Mouse (Mus musculus) kidney, postnatal 0 days (tissue): ENCODE data around the gene Vipr2. TPM values are rescaled to one million over a fixed set of nuclear protein-coding genes. Genes with fewer than 3 reads are reported as not detected.

ENCODE experiments used
- ATAC-seq: fragments of 200-750 bp; cut with Nextera tagmentation; replicated peaks from 2 replicates; pipeline ENCODE4 v1.8.0; 2017; ENCODE audit warnings: low read depth, moderate number of reproducible peaks, moderate TSS enrichment, moderate library complexity; ENCODE audit not compliant: low FRiP score
- DNase-seq: peaks from one replicate; pipeline ENCODE4 v3.0.0-alpha.2; 2016; ENCODE audit warnings: low spot score
- H3K27ac ChIP-seq: fragments of 300-500 bp; sonication (generic); 2 replicates; pipeline ENCODE4 v1.5.1; 2014; ENCODE audit warnings: mild to moderate bottlenecking
- H3K27me3 ChIP-seq: fragments of 300-500 bp; sonication (generic); 2 replicates; pipeline ENCODE4 v1.6.1; 2014; ENCODE audit warnings: low read length, mixed read lengths; ENCODE audit not compliant: insufficient read depth
- H3K36me3 ChIP-seq: fragments of 300-500 bp; sonication (generic); 2 replicates; pipeline ENCODE4 v1.6.1; 2014; ENCODE audit warnings: low read length, mixed read lengths; ENCODE audit not compliant: insufficient read depth
- H3K4me1 ChIP-seq: fragments of 300-500 bp; sonication (generic); replicated peaks from 2 replicates; pipeline ENCODE4 v1.6.1; 2014; ENCODE audit warnings: antibody characterized with exemption, low read length, mixed read lengths; ENCODE audit not compliant: insufficient read depth
- H3K4me2 ChIP-seq: fragments of 300-500 bp; sonication (generic); 2 replicates; pipeline ENCODE4 v1.6.1; 2014; ENCODE audit warnings: mild to moderate bottlenecking, low read length, moderate library complexity, mixed read lengths
- H3K4me3 ChIP-seq: fragments of 300-500 bp; sonication (generic); replicated peaks from 2 replicates; pipeline ENCODE4 v1.5.1; 2014; ENCODE audit warnings: low read depth, low read length
- H3K9ac ChIP-seq: fragments of 300-500 bp; sonication (generic); 2 replicates; pipeline ENCODE4 v1.6.1; 2014; ENCODE audit warnings: low read depth, low read length
- H3K9me3 ChIP-seq: fragments of 300-500 bp; sonication (generic); replicated peaks from 2 replicates; pipeline ENCODE4 v1.6.1; 2016; ENCODE audit warnings: low read length, inconsistent platforms, mixed read lengths
- CTCF ChIP-seq: IDR thresholded peaks from 2 replicates; pipeline ENCODE4 v1.5.1; 2016; ENCODE audit warnings: antibody characterized with exemption, low read depth, mild to moderate bottlenecking, moderate library complexity
- WGBS: fragments of 180-500 bp; shearing (Covaris S2); extraction: QIAGEN DNeasy Blood & Tissue Kit; methylation state at CpG from one replicate; pipeline ENCODE4 v1.1.7; 2014; 5-methylcytosine and 5-hydroxymethylcytosine counted together
- polyA plus RNA-seq: library from polyadenylated mRNA; unstranded; fragments of >200 nt; fragmentation: Nextera tagmentation; extraction: Ambion mirVana; gene quantifications from 2 replicates; pipeline ENCODE4 v1.2.1, GENCODE M21; 2015

Vipr2 gene
- polyA plus RNA-seq, 1 experiment from 2014 or later, result 0.54 TPM

GRCm38 (mm10) chr12:116135906-116136305, 58.4 kb downstream of the Vipr2 start:
- WGBS, result 90% methylated on average over 4 of the region's 4 CpGs
- H3K4me2 ChIP-seq, result no peak overlapping the region
- no peak for DNase-seq
- H3K4me3 ChIP-seq, result no peak overlapping the region
- no peaks in the 10 kb centered on the region for H3K4me1 ChIP-seq
- no peaks in the 10 kb centered on the region for H3K27me3 ChIP-seq
- TF ChIP-seq CTCF, result no peak
- no peak overlapping the region for H3K27ac ChIP-seq
- no peaks in the 10 kb centered on the region for H3K9me3 ChIP-seq
- ATAC-seq, result no peak
- H3K9ac ChIP-seq, result no peak overlapping the region
- H3K36me3 ChIP-seq, result no peaks in the 10 kb centered on the region

- Histone ChIP-seq H3K27ac (no peak overlapping the region), H3K36me3 (no peaks in the 10 kb centered on the region), H3K27me3 (no peaks in the 10 kb centered on the region), H3K4me1 (no peaks in the 10 kb centered on the region), H3K4me2 (no peak overlapping the region), H3K9me3 (no peaks in the 10 kb centered on the region), H3K9ac (no peak overlapping the region), H3K4me3 (no peak overlapping the region)
- TF ChIP-seq CTCF, result peak; percentile 25; the same call in 1 of the 2 replicates
- WGBS, result 72% methylated on average over 7 of the region's 7 CpGs
- no peak for DNase-seq
- no peak for ATAC-seq
These were observed 61.0 kb downstream of the Vipr2 start for GRCm38 (mm10) chr12:116138322-116139205.

GRCm38 (mm10) chr12:116140605-116141004, 63.1 kb downstream of the Vipr2 start:
- no peak for DNase-seq

GRCm38 (mm10) chr12:116141816-116142215, 64.3 kb downstream of the Vipr2 start:
- H3K27me3 ChIP-seq, result no peaks in the 10 kb centered on the region
- ATAC-seq, result no peak
- H3K36me3 ChIP-seq, result no peaks in the 10 kb centered on the region
- H3K9ac ChIP-seq, result no peak overlapping the region
- H3K4me3 ChIP-seq, result no peak overlapping the region
- no peaks in the 10 kb centered on the region for H3K4me1 ChIP-seq
- DNase-seq, result no peak
- no peak for TF ChIP-seq CTCF
- H3K9me3 ChIP-seq, result no peaks in the 10 kb centered on the region
- no peak overlapping the region for H3K4me2 ChIP-seq
- 86% methylated on average over 2 of the region's 2 CpGs for WGBS
- H3K27ac ChIP-seq, result no peak overlapping the region

More at GRCm38 (mm10) chr12:116140605-116141004, 63.1 kb downstream of the Vipr2 start:
- Histone ChIP-seq H3K36me3 (no peaks in the 10 kb centered on the region), H3K27ac (no peak overlapping the region), H3K9ac (no peak overlapping the region), H3K4me2 (no peak overlapping the region), H3K9me3 (no peaks in the 10 kb centered on the region), H3K4me3 (no peak overlapping the region), H3K27me3 (no peaks in the 10 kb centered on the region), H3K4me1 (no peaks in the 10 kb centered on the region)
- 78% methylated on average over 2 of the region's 2 CpGs for WGBS
- no peak for ATAC-seq
- no peak for TF ChIP-seq CTCF

- ATAC-seq (no peak), DNase-seq (no peak)
- Histone ChIP-seq H3K4me2 (no peak overlapping the region), H3K27me3 (no peaks in the 10 kb centered on the region), H3K27ac (no peak overlapping the region), H3K36me3 (no peaks in the 10 kb centered on the region), H3K9me3 (no peaks in the 10 kb centered on the region), H3K4me1 (no peaks in the 10 kb centered on the region), H3K4me3 (no peak overlapping the region), H3K9ac (no peak overlapping the region)
- TF ChIP-seq CTCF, result no peak
- 77% methylated on average over 3 of the region's 3 CpGs for WGBS
These were observed 64.9 kb downstream of the Vipr2 start for GRCm38 (mm10) chr12:116142464-116142863.

- no peak for ATAC-seq
These were observed 67.7 kb downstream of the Vipr2 start for GRCm38 (mm10) chr12:116145246-116145645.

More at GRCm38 (mm10) chr12:116145246-116145645, 67.7 kb downstream of the Vipr2 start:
- Histone ChIP-seq H3K9ac (no peak overlapping the region), H3K27me3 (no peaks in the 10 kb centered on the region), H3K27ac (no peak overlapping the region), H3K4me1 (no peaks in the 10 kb centered on the region), H3K9me3 (no peaks in the 10 kb centered on the region), H3K36me3 (no peaks in the 10 kb centered on the region), H3K4me3 (no peak overlapping the region), H3K4me2 (no peak overlapping the region)
- no peak for TF ChIP-seq CTCF
- no peak for DNase-seq
- WGBS, result 44% methylated on average over 5 of the region's 5 CpGs
